ENCODE assay signal across 22 mouse cellular contexts in genomic region chr11:105350643-105351042, GRCm38 (mm10). TPM values are rescaled to one million over a fixed set of nuclear protein-coding genes. Genes with fewer than 3 reads are reported as not detected.
DNase-seq lines count a peak whose midpoint lies in the region; ATAC-seq lines count a peak whose summit lies in the region.
"Had no signal": no experiment of that assay in that cellular context is flagged by ENCODE, and none has a peak within 500 bp of the region (broad histone marks: within the 10 kb centered on the region; RNA-seq: fewer than 3 reads in every experiment).

No protein-coding gene starts in this region.

- DNase-seq in cerebellum, adult 9-10 months, result peak; percentile 39
- no peak for DNase-seq in cerebellum, adult 11 months
- DNase-seq in cerebellum, postnatal 10 days, result peak; percentile 53 to 54
- DNase-seq in cerebellum, adult 11-12 months, result no peak
- no peak for DNase-seq in heart, embryonic 10.5 days (ENCODE audit: low spot score)
- DNase-seq in liver, result no peak
- DNase-seq: adrenal gland, adult 8-10 months; adrenal gland, postnatal 14 days; adrenal gland, postnatal 36 days; B cell, adult 2 months; forebrain, postnatal 0 days had no signal

- H3K27ac ChIP-seq in heart, embryonic 10.5 days, result peak overlapping the region; percentile 26; the same call in 1 of the 2 replicates
- H3K27ac ChIP-seq in heart, embryonic 11.5 days (ENCODE audit: low read depth, low read length), result no peak overlapping the region
- peak overlapping the region; percentile 53; the same call in 1 of the 2 replicates for H3K27ac ChIP-seq in liver, embryonic 12.5 days
- H3K27ac ChIP-seq: embryonic facial prominence, embryonic 12.5 days; forebrain, embryonic 13.5 days; forebrain, embryonic 15.5 days had no signal

- no peak overlapping the region for H3K4me2 ChIP-seq in heart, embryonic 11.5 days
- no peak overlapping the region for H3K4me2 ChIP-seq in liver, embryonic 12.5 days
- H3K4me2 ChIP-seq: embryonic facial prominence, embryonic 12.5 days; forebrain, embryonic 13.5 days; forebrain, embryonic 15.5 days had no signal

- 82% methylated on average over 7 of the region's 7 CpGs for WGBS in heart, embryonic 10.5 days
- WGBS in heart, embryonic 11.5 days (ENCODE audit: insufficient replicate concordance), result 82% methylated on average over 7 of the region's 7 CpGs
- WGBS in liver, embryonic 12.5 days (ENCODE audit: insufficient replicate concordance), result 78% methylated on average over 7 of the region's 7 CpGs

- H3K9me3 ChIP-seq in heart, embryonic 10.5 days, result no peaks in the 10 kb centered on the region
- no peaks in the 10 kb centered on the region for H3K9me3 ChIP-seq in heart, embryonic 11.5 days (replicated peaks; ENCODE audit: control insufficient read depth, low read length)
- H3K9me3 ChIP-seq in liver, embryonic 12.5 days (replicated peaks), result no peaks in the 10 kb centered on the region
- H3K9me3 ChIP-seq: embryonic facial prominence, embryonic 10.5 days; embryonic facial prominence, embryonic 12.5 days; forebrain, embryonic 13.5 days; forebrain, embryonic 15.5 days; G1E had no signal

- H3K9ac ChIP-seq in heart, embryonic 11.5 days (ENCODE audit: low read depth, low read length), result no peak overlapping the region
- H3K9ac ChIP-seq in liver, embryonic 12.5 days, result no peak overlapping the region
- H3K9ac ChIP-seq: embryonic facial prominence, embryonic 12.5 days; forebrain, embryonic 13.5 days; forebrain, embryonic 15.5 days; forebrain, postnatal 0 days had no signal

- peaks cover 40% of the 10 kb centered on the region for H3K36me3 ChIP-seq in heart, embryonic 10.5 days
- peaks cover 3% of the 10 kb centered on the region for H3K36me3 ChIP-seq in heart, embryonic 11.5 days (ENCODE audit: control insufficient read depth, insufficient read depth, low read length)
- 0 out of 2 replicates have a peak, but pooled peaks cover 4% of the 10 kb centered on the region for H3K36me3 ChIP-seq in liver, embryonic 12.5 days
- H3K36me3 ChIP-seq: forebrain, embryonic 15.5 days; G1E had no signal

- no peak for ATAC-seq in heart, embryonic 11.5 days (replicated peaks; ENCODE audit: insufficient number of reproducible peaks, low FRiP score, low TSS enrichment)
- ATAC-seq in liver, embryonic 12.5 days, result no peak
- ATAC-seq: activated CD4-positive, CD25-positive, alpha-beta regulatory T cell, adult 4 months; CD4-positive, CD25-positive, alpha-beta regulatory T cell, adult 4 months; forebrain, embryonic 13.5 days; forebrain, embryonic 15.5 days; forebrain, postnatal 0 days; Patski had no signal

- H3K27me3 ChIP-seq in heart, embryonic 10.5 days (ENCODE audit: insufficient read depth, poor library complexity, severe bottlenecking), result no peaks in the 10 kb centered on the region
- no peaks in the 10 kb centered on the region for H3K27me3 ChIP-seq in heart, embryonic 11.5 days (ENCODE audit: control insufficient read depth, insufficient read depth, low read length)
- H3K27me3 ChIP-seq in liver, embryonic 12.5 days (replicated peaks), result no peaks in the 10 kb centered on the region; the same call in 1 of the 2 replicates
- H3K27me3 ChIP-seq: CH12.LX; embryonic facial prominence, embryonic 12.5 days; forebrain, embryonic 13.5 days; forebrain, embryonic 15.5 days; Patski had no signal

- peaks cover 50% of the 10 kb centered on the region for H3K4me1 ChIP-seq in heart, embryonic 10.5 days
- H3K4me1 ChIP-seq in heart, embryonic 11.5 days (ENCODE audit: control insufficient read depth, insufficient read depth, low read length), result peaks cover 33% of the 10 kb centered on the region
- H3K4me1 ChIP-seq in liver, embryonic 12.5 days, result peaks cover 73% of the 10 kb centered on the region

- no peak overlapping the region for H3K4me3 ChIP-seq in heart, embryonic 10.5 days
- no peak overlapping the region for H3K4me3 ChIP-seq in heart, embryonic 11.5 days (ENCODE audit: low read depth, low read length)
- H3K4me3 ChIP-seq in liver, embryonic 12.5 days, result no peak overlapping the region
- H3K4me3 ChIP-seq: embryonic facial prominence, embryonic 10.5 days; embryonic facial prominence, embryonic 12.5 days; forebrain, embryonic 13.5 days; forebrain, embryonic 15.5 days had no signal

RNA-seq across cellular contexts. Expression of gene Mrc2, which starts 58.2 kb away (rescaled TPM):
- polyA plus RNA-seq in heart, embryonic 10.5 days (2016; fragmentation: Nextera tagmentation; extraction: Ambion mirVana), result 10.0 and 14.3 TPM in 2 replicates
- 5.1 and 6.7 TPM in 2 replicates for polyA plus RNA-seq in heart, embryonic 11.5 days (2014; fragmentation: Nextera tagmentation; extraction: Ambion mirVana)
- 2.8 and 3.2 TPM in 2 replicates for polyA plus RNA-seq in liver, embryonic 12.5 days (2016; fragmentation: Nextera tagmentation; extraction: Ambion mirVana)
- polyA plus RNA-seq: activated CD4-positive, CD25-positive, alpha-beta regulatory T cell, adult 4 months; CD4-positive, CD25-positive, alpha-beta regulatory T cell, adult 4 months; G1E had no signal

Comparison
In these comparisons a context has a peak if more than half of its experiments do, and no peak if none do; other contexts are left out.
1. DNase-seq: peak in cerebellum, adult 9-10 months (single experiment) and cerebellum, postnatal 10 days (2 of 2); none in cerebellum, adult 11 months (single experiment), cerebellum, adult 11-12 months (single experiment), heart, embryonic 10.5 days (single experiment) and liver (single experiment).